Mouse (Mus musculus) liver, embryonic 12.5 days (tissue): ENCODE data around the gene Gm20479. TPM values are rescaled to one million over a fixed set of nuclear protein-coding genes. Genes with fewer than 3 reads are reported as not detected.

Experiments used
- ATAC-seq: fragments of 200-750 bp; cut with Nextera tagmentation; 2 replicates; pipeline ENCODE4 v1.8.0; 2017; ENCODE audit warnings: moderate number of reproducible peaks, mild to moderate bottlenecking, moderate library complexity
- H3K27ac ChIP-seq: fragments of 300-500 bp; sonication (generic); 2 replicates; pipeline ENCODE4 v1.5.1; 2016; ENCODE audit warnings: mild to moderate bottlenecking
- H3K27me3 ChIP-seq: fragments of 300-500 bp; sonication (generic); replicated peaks from 2 replicates; pipeline ENCODE4 v1.6.1; 2016; ENCODE audit warnings: mild to moderate bottlenecking, moderate library complexity
- H3K36me3 ChIP-seq: fragments of 300-500 bp; sonication (generic); 2 replicates; pipeline ENCODE4 v1.6.1; 2016; ENCODE audit warnings: mild to moderate bottlenecking, moderate library complexity
- H3K4me1 ChIP-seq: fragments of 300-500 bp; sonication (generic); 2 replicates; pipeline ENCODE4 v1.6.1; 2016
- H3K4me2 ChIP-seq: fragments of 300-500 bp; sonication (generic); 2 replicates; pipeline ENCODE4 v1.6.1; 2016; ENCODE audit warnings: mild to moderate bottlenecking, moderate library complexity
- H3K4me3 ChIP-seq: fragments of 300-500 bp; sonication (generic); 2 replicates; pipeline ENCODE4 v1.5.1; 2016; ENCODE audit warnings: mild to moderate bottlenecking, moderate library complexity
- H3K9ac ChIP-seq: fragments of 300-500 bp; sonication (generic); 2 replicates; pipeline ENCODE4 v1.6.1; 2016; ENCODE audit warnings: mild to moderate bottlenecking, moderate library complexity
- H3K9me3 ChIP-seq: fragments of 300-500 bp; sonication (generic); replicated peaks from 2 replicates; pipeline ENCODE4 v1.6.1; 2016; ENCODE audit warnings: mild to moderate bottlenecking, moderate library complexity
- WGBS: fragments of 180-500 bp; shearing (Covaris S2); methylation state at CpG from one replicate; pipeline ENCODE4 v1.1.7; 2016; ENCODE audit not compliant: insufficient replicate concordance; 5-methylcytosine and 5-hydroxymethylcytosine counted together
- polyA plus RNA-seq: library from polyadenylated mRNA; unstranded; fragments of >200 nt; fragmentation: Nextera tagmentation; extraction: Ambion mirVana; gene quantifications from 2 replicates; pipeline ENCODE4 v1.2.1, GENCODE M21; 2016

The Gm20479 gene
- not detected in 2 replicates for polyA plus RNA-seq

DNA sequence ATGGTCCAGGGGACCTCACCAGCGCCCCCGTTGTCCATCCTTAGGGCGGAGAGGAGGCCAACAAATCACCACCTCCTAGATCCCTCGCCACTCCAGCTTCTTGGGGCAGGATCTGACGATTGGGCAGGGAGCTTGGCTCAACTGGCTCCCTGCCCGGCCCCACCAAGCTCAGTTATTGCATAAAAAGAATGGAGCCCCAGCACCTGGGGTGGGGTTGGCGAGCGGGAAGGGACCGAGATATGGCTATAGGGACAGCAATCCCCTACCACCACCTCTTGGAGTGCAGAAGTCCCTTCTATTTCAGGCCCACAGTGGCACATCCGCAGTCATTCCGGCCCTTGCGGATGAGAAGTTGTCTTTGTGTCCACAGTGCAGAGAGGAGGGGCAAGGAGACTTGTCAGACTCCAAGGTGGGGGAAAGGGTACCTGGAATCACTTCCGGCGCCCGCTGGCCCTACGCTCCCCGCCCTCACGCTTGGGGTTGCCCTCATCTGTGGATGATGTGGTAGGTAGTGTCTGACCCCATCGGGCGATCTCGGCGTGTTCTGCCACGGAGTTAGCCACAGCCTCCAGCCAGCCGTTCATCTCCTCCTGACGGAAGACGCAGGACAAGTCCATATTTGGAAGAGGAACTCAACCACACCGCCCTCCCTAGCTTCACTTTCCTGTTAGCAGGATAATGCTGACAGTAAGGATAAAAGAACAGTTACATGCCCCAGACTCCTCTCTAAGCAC is at the start of gene Gm20479:
Gm20479 (minus strand) TSS at position 559 of the 734 bp plus-strand sequence.
- H3K9ac ChIP-seq, result peak within 1 kb of the TSS; percentile 78
- no peaks in the 10 kb centered on the region for H3K9me3 ChIP-seq
- peak within 1 kb of the TSS; percentile 91 for H3K4me2 ChIP-seq
- peaks cover 56% of the 10 kb centered on the region for H3K4me1 ChIP-seq
- H3K27me3 ChIP-seq, result peaks cover 4% of the 10 kb centered on the region
- peaks cover 15% of the 10 kb centered on the region for H3K36me3 ChIP-seq
- WGBS, result 1% methylated on average over 27 of the region's 27 CpGs
- ATAC-seq, result no peak
- H3K4me3 ChIP-seq, result peak within 1 kb of the TSS; percentile 78
- H3K27ac ChIP-seq, result peak within 1 kb of the TSS; percentile 78

DNA sequence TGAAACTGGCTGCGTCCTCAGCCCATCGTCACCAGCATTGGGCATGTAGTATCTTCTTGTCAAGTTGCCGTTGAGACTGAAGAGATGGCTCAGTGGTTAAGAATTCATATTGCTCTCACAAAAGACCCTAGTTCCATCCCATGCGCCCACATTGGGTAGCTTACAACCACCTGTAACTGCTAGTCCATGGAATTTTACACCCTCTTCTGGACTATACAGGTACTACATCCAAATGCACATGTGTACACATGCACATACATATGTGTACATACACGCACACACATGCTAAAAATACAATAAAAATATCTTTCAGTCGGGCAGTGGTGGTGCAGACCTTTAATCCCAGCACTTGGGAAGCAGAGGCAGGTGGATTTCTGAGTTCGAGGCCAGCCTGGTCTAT is 49.3 kb upstream of the Gm20479 start:
- H3K9me3 ChIP-seq, result no peaks in the 10 kb centered on the region; the same call in 1 of the 2 replicates
- peaks cover 100% of the 10 kb centered on the region for H3K27me3 ChIP-seq
- no peak overlapping the region for H3K27ac ChIP-seq
- H3K4me3 ChIP-seq, result no peak overlapping the region
- H3K4me2 ChIP-seq, result no peak overlapping the region
- no peak for ATAC-seq
- 70% methylated on average over 7 of the region's 7 CpGs for WGBS
- H3K36me3 ChIP-seq, result no peaks in the 10 kb centered on the region
- H3K9ac ChIP-seq, result no peak overlapping the region
- H3K4me1 ChIP-seq, result peaks cover 17% of the 10 kb centered on the region

DNA sequence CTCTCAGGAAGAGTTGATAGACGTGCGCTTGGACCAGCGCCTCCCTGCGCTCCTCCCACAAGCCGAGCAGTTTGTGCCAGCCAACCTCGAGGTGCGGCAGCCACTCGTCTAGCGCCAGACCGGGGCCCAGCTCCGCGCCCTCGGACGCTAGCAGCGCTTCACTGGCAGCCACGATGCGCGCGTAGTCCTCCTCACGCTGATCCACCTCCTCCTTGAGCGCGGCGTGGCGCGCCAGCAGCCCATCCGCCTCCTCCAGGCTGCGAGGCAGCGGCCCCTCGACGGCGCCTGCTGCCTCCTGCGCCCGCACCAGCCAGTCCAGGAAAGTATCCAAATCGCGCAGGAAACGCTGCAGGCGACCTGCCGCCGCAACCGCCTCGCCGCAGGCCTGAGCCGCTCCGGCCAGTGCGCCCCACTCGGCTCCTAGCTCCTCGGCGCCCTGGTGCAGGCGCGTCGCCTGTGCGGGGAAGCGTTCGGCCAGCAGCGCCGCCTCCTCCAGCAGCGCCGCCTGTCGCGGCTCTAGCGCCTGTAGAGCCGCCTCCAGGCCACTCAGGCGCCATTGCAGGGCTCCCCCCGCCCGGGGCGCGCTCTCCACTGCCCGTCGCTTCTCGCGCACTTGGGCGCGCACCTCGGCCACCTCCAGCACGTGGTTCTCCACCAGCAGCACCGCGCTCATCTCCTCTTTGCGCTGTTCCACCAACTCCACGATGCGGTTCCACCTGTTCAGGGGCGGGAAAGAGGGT is 47.2 kb upstream of the Gm20479 start:
- Histone ChIP-seq H3K9me3 (no peaks in the 10 kb centered on the region; the same call in 1 of the 2 replicates), H3K4me1 (peaks cover 17% of the 10 kb centered on the region), H3K9ac (no peak overlapping the region), H3K27me3 (peaks cover 98% of the 10 kb centered on the region), H3K27ac (no peak overlapping the region), H3K36me3 (no peaks in the 10 kb centered on the region), H3K4me2 (peak overlapping the region; percentile 38), H3K4me3 (peak overlapping the region; percentile 13)
- ATAC-seq, result no peak
- 7% methylated on average over 81 of the region's 81 CpGs for WGBS

DNA sequence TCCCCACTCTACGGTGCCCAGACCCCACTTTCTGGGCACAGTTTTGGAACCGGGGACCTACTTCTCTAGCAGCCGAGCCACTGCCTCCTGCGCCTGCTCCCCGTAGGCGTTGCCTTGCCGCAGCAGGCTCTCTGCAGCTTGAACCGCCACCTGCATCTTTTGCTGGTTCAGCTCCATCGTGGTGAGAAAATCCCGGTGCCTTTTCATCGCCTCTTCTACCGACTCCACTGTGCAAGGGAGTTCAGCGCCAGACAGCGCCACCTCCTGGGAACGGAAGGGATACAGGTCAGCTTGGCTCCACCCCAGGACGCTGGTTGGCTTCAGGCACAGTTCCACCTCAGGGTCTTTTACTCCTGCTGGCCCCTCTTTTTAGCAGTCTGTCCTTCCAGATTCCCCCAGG is 45.5 kb upstream of the Gm20479 start:
- H3K4me2 ChIP-seq, result no peak overlapping the region
- H3K9ac ChIP-seq, result no peak overlapping the region
- no peak overlapping the region for H3K27ac ChIP-seq
- H3K27me3 ChIP-seq, result peaks cover 98% of the 10 kb centered on the region
- H3K9me3 ChIP-seq, result no peaks in the 10 kb centered on the region; the same call in 1 of the 2 replicates
- peaks cover 7% of the 10 kb centered on the region; the same call in 1 of the 2 replicates for H3K4me1 ChIP-seq
- no peak overlapping the region for H3K4me3 ChIP-seq
- WGBS, result 13% methylated on average over 16 of the region's 16 CpGs
- no peaks in the 10 kb centered on the region for H3K36me3 ChIP-seq
- no peak for ATAC-seq

DNA sequence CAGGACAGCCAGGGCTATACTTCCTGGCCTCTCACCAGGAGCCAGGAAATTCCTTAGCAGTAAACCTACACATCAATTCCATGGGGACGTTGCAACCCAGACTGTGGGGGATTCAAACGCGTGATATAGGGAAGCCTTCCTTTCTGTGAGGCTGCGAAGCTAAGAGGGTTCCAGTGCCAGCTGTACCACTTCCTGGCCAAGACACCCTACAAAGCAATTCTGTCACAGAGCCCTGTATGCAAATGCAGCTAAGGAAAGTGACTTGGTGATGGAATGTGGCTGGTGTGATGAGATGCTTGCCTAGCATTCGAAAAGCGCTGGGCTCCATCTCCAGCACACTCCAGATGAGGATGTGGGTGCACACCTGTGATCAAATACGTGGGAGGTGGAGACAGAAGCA is 43.3 kb upstream of the Gm20479 start:
- no peak for ATAC-seq
- Histone ChIP-seq H3K4me2 (no peak overlapping the region), H3K27me3 (peaks cover 98% of the 10 kb centered on the region), H3K4me3 (no peak overlapping the region), H3K9me3 (no peaks in the 10 kb centered on the region; the same call in 1 of the 2 replicates), H3K27ac (no peak overlapping the region), H3K36me3 (no peaks in the 10 kb centered on the region), H3K4me1 (peaks cover 14% of the 10 kb centered on the region), H3K9ac (no peak overlapping the region)
- 61% methylated on average over 7 of the region's 7 CpGs for WGBS

DNA sequence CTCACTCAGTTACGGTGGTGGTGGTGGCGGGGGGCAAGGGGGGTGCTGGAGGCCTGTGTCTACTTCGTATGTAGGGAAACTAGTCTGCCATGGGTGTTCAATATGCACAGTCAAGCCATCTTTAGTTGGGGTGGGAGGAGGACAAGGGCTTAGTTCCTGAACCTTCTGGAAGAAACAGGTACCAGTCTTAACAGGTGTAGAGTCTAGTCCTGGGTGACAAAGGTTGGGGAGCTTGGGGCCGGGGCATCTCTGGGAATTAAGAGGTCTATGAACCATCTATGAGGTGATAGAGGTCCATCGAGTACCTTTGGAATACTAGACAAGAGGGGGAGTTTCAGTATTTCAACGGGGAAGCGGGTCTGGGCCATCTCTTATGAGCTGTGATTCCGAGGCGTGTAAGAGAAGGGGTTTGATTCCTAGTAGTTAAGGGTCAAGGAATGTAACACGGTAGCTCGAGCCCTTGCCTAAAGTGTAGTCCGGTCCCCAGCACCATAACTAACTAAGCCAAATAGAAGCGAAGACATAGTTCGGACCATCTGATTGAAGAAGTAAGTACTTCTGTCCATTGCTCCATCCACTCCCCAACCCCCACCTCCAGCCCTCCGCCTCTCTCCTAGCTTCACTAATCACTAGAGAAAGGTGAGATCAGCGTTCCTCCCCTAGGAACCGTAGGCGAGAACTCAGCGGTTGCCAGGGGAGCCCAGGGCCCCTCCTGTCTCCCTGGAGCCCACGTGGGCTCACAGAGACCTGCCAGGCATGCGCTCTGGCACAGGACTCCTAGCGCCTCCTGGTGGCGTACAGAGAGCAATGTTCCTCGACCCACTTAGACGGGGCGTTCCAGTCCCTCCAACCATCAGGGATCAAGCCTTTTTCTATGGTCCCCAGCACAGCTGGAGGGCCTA is 40.1 kb upstream of the Gm20479 start:
- Histone ChIP-seq H3K9ac (no peak overlapping the region), H3K36me3 (no peaks in the 10 kb centered on the region), H3K9me3 (no peaks in the 10 kb centered on the region), H3K27ac (no peak overlapping the region), H3K4me3 (no peak overlapping the region), H3K4me1 (peaks cover 7% of the 10 kb centered on the region), H3K4me2 (no peak overlapping the region), H3K27me3 (peaks cover 97% of the 10 kb centered on the region)
- 17% methylated on average over 26 of the region's 26 CpGs for WGBS
- 0 out of 2 replicates have a peak, but pooled peaks have one; percentile 44 for ATAC-seq

DNA sequence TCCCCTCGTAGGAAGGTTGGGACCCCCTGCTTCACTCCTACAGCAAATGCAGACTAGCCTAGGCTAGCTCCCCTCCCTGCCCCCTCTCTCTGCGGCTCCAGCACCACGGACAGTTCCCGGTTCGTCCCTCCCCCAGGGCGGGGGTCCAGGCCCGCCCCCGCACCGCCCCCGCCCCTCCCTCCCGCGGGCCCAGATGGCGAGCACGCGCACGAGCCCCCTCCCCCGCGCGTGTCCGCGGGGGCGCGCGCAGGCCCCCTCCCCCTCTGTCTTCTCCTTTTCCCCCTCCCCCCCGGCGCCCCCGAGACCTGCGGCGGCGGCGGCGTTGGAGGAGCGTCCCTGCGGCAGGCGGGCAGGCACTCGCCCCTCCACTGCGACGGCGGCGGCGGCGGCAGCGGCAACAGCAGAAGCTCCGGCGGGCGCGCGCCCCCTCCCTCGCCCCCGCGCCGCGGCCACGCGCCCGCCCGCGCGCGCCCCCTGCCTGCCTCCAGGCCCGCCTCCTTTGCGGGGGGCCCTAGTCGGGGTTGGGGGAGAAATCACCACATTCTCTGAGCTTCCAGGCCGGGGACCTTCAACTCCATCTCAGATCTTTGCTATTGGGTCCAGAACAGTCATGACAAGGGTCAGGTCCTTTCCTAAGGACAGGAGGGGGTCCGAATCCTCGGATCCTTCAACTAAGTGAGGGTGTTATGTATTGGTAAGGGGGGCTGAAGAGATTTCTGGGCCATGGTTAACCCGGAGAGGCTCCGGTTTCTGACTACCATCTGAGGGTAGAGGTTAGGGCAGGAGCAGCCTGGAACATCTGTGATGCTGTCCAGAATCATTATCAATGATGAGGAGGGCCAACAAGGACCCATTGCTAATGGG is 39.2 kb upstream of the Gm20479 start:
- no peak overlapping the region for H3K9ac ChIP-seq
- ATAC-seq, result no peak
- H3K27ac ChIP-seq, result no peak overlapping the region
- no peaks in the 10 kb centered on the region for H3K9me3 ChIP-seq
- no peaks in the 10 kb centered on the region for H3K36me3 ChIP-seq
- peaks cover 7% of the 10 kb centered on the region for H3K4me1 ChIP-seq
- H3K27me3 ChIP-seq, result peaks cover 97% of the 10 kb centered on the region
- WGBS, result 2% methylated on average over 41 of the region's 68 CpGs
- H3K4me3 ChIP-seq, result peak overlapping the region; percentile 54
- H3K4me2 ChIP-seq, result peak overlapping the region; percentile 74

DNA sequence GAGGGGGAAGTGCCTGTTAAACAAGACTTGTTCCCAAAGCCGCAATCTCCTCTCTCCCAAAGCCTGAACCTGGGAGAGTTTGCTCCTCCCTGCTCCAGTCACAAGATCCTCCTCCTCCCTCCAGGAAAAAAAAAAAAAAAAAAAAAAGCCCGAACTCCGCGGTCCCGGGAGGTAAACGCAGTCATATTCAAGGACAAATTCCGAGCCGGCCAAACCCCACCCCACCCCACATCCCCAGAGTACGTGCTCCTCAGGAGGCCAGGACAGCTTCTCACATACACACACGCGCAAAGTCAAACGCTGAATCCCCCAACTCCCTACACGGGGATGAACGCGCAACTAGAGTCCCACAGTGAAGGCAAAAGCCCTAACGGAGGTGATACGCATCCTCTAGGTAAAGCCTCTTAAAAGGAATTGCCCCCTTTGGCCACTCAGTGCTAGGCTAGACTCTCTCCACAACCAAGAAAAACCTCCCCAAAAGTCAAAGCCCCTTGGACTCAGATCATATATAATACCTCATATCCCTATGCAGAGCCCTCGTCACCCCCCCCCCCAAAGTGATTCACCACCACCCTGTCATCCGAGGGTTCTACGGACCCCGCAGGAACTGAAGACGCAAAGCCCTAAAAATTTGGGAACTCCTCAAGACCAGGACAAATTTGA is 38.4 kb upstream of the Gm20479 start:
- WGBS, result 5% methylated on average over 22 of the region's 22 CpGs
- no peaks in the 10 kb centered on the region for H3K9me3 ChIP-seq
- no peaks in the 10 kb centered on the region for H3K36me3 ChIP-seq
- H3K4me2 ChIP-seq, result 0 out of 2 replicates have a peak overlapping the region, but pooled peaks have one; percentile 74
- peaks cover 7% of the 10 kb centered on the region for H3K4me1 ChIP-seq
- peaks cover 97% of the 10 kb centered on the region for H3K27me3 ChIP-seq
- ATAC-seq, result no peak
- peak overlapping the region; percentile 54; the same call in 1 of the 2 replicates for H3K4me3 ChIP-seq
- no peak overlapping the region for H3K27ac ChIP-seq
- no peak overlapping the region for H3K9ac ChIP-seq

DNA sequence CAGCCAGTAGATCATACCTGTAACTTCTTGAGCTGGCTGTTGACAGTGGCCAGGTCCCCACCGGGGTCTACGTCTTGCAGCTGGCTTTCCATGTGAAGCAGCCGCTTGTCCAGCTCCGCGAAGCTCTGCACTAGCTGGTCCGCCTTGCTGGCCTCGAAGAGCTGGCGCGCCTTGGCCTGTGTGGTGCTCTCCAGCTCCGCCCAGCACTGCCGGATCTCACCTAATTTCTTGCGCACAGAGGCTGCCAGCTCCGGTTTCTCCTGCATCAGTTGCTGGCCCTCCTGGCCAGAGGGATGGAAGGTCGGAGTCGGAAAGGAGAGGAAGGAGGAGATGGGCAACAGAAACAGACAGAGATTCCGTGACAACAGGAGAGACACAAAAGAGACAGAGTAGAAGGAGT is 34.2 kb upstream of the Gm20479 start:
- Histone ChIP-seq H3K27ac (no peak overlapping the region), H3K9me3 (no peaks in the 10 kb centered on the region), H3K36me3 (no peaks in the 10 kb centered on the region), H3K4me3 (no peak overlapping the region), H3K4me2 (no peak overlapping the region), H3K9ac (no peak overlapping the region), H3K4me1 (peaks cover 4% of the 10 kb centered on the region), H3K27me3 (peaks cover 72% of the 10 kb centered on the region)
- 34% methylated on average over 16 of the region's 16 CpGs for WGBS
- ATAC-seq, result no peak

DNA sequence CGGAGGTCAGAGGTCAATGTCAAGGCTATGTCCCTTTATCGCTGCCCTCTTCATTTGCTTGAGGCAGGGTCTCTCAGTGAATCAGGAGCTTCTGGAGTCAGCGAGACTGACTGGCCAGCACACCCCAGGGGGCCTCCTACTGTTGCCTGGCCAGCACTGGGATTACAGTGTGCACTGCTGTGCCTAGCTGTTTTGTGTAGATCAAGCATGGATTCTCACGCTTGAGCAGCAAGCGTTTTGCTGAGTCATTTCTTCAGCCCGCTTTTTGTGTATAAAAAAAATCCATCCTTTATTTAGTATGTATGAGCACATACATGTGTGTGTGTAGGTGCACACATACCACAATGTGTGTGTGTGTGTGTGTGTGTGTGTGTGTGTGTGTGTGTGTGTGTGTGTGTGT is 32.0 kb upstream of the Gm20479 start:
- 53% methylated on average over 6 of the region's 6 CpGs for WGBS
- no peak overlapping the region for H3K4me2 ChIP-seq
- H3K9ac ChIP-seq, result no peak overlapping the region
- no peaks in the 10 kb centered on the region for H3K9me3 ChIP-seq
- H3K4me3 ChIP-seq, result no peak overlapping the region
- no peak overlapping the region for H3K27ac ChIP-seq
- H3K36me3 ChIP-seq, result no peaks in the 10 kb centered on the region
- peaks cover 59% of the 10 kb centered on the region for H3K27me3 ChIP-seq
- no peak for ATAC-seq
- H3K4me1 ChIP-seq, result peaks cover 6% of the 10 kb centered on the region
